Mouse (Mus musculus) frontal cortex, postnatal 10 days (tissue): ENCODE measurements at regions not wholly inside any gene's neighbourhood (a gene's known extent, or its start where the extent isn't known, plus 50 kb on each side); places are given as distances from the start of the nearest gene placed in this dataset.
A peak's percentile ranks its signal among the peaks of the same experiment; 100 is the strongest.

Source experiments
- DNase-seq, 2 experiments: peaks; one replicate each; pipeline ENCODE4 v3.0.0; 2022; ENCODE audit warnings: low spot score in 2 of 2, mixed read lengths in 1 of 2

- no peak for DNase-seq
These were observed 80.2 kb downstream of the Fthl17a start for GRCm38 (mm10) chrX:85329474-85330225.

DNA sequence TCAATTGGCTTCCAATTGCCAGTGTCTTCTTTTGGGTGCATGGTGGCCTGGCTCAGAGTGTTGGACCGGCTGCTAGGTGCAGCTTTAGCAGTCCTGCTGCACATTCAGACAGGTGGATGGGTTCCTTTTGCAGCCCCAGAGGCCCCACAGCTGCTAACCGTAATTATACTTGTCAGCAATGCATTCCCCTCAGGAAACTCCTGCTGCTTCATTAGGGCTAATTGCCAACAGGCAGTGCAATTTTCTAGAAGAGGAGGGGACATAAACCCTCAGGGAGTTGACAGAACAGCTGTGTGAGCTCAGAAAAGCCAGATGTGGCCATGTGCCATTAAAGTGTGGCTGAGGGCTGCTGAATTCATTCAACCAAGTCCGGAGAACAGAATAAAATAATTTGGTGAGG is 94.0 kb downstream of the Fthl17a start:
- DNase-seq, result peak in 1 of 2 experiments; percentile 7

DNA sequence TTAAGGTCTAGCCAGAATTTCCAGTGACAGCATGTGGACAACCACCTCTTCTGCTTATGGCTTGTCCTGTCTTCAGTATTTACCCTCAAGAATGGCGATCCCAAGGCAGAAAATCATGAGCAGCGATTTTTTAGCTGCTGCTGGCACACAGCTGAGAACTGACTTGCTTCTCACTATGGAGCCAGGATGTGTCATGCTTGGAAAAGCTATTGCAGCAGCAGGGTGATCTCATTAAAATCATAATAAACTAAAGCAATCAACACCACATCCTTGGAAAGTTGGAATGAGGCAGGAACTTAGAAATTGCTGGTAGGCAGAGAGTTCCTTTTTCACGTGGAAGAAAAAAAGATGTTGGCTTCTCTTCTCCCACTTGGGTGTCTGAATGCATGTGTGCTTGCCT is 125.8 kb downstream of the Fthl17a start:
- DNase-seq, result no peak

DNA sequence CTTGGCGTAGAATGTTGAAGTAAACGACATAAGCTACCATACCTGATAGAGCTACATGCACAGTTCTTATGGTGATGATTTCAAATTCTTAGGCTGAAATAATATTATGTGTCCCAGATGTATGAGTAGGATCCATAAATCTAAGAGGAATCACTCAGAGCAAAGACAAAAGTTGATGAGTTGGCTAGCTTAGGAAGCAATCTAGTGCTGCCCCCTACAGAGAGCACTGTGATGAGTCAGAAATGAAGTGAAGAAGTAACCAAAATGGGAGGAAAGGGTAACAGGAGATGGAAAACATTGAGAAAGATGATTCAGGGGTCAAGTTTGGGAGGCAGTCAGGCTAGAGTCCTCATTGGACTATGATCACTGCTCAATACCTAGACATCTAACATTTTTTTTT is 135.0 kb downstream of the Fthl17a start:
- no peak for DNase-seq
